Mouse (Mus musculus) midbrain, embryonic 10.5 days (tissue): Measurements from ENCODE around the gene Hjurp. TPM values are rescaled to one million over a fixed set of nuclear protein-coding genes. Genes with fewer than 3 reads are reported as not detected.

Experiments used
- DNase-seq: peaks from one replicate; pipeline ENCODE4 v3.0.0-alpha.2; 2017; ENCODE audit warnings: low spot score
- H3K27ac ChIP-seq: fragments of 300-500 bp; sonication (generic); replicated peaks from 2 replicates; pipeline ENCODE4 v1.5.1; 2016; ENCODE audit warnings: mild to moderate bottlenecking
- H3K27me3 ChIP-seq: fragments of 300-500 bp; sonication (generic); 2 replicates; pipeline ENCODE4 v1.6.1; 2016; ENCODE audit warnings: low read depth, mild to moderate bottlenecking; ENCODE audit not compliant: poor library complexity, severe bottlenecking
- H3K36me3 ChIP-seq: fragments of 300-500 bp; sonication (generic); 2 replicates; pipeline ENCODE4 v1.6.1; 2016; ENCODE audit warnings: mild to moderate bottlenecking, moderate library complexity
- H3K4me1 ChIP-seq: fragments of 300-500 bp; sonication (generic); 2 replicates; pipeline ENCODE4 v1.6.1; 2016
- H3K4me3 ChIP-seq: fragments of 300-500 bp; sonication (generic); 2 replicates; pipeline ENCODE4 v1.5.1; 2016; ENCODE audit warnings: mild to moderate bottlenecking, moderate library complexity
- H3K9me3 ChIP-seq: fragments of 300-500 bp; sonication (generic); replicated peaks from 2 replicates; pipeline ENCODE4 v1.6.1; 2016; ENCODE audit warnings: mild to moderate bottlenecking
- WGBS: fragments of 180-500 bp; shearing (Covaris S2); methylation state at CpG from one replicate; pipeline ENCODE4 v1.1.7; 2016; 5-methylcytosine and 5-hydroxymethylcytosine counted together
- polyA plus RNA-seq: library from polyadenylated mRNA; unstranded; fragments of >200 nt; fragmentation: Nextera tagmentation; extraction: Ambion mirVana; gene quantifications from 2 replicates; pipeline ENCODE4 v1.2.1, GENCODE M21; 2016

Gene Hjurp
- polyA plus RNA-seq = 213 and 222 TPM in 2 replicates

GRCm38 (mm10) chr1:88277098-88277817 lies at the start of gene Hjurp, which contains the start of gene Trpm8:
Gene Hjurp, minus strand, starts transcription at chr1:88277633.
Gene Trpm8, plus strand, starts transcription at chr1:88277661.
- Histone ChIP-seq H3K9me3 (peaks cover 50% of the 10 kb centered on the region), H3K4me1 (peaks cover 20% of the 10 kb centered on the region), H3K36me3 (peaks cover 38% of the 10 kb centered on the region), H3K27ac (peak within 1 kb of the TSS; percentile 90), H3K27me3 (no peaks in the 10 kb centered on the region), H3K4me3 (peak within 1 kb of the TSS; percentile 57)
- WGBS = 1% methylated on average over 50 of the region's 50 CpGs
- peak; percentile 100 for DNase-seq

DNA sequence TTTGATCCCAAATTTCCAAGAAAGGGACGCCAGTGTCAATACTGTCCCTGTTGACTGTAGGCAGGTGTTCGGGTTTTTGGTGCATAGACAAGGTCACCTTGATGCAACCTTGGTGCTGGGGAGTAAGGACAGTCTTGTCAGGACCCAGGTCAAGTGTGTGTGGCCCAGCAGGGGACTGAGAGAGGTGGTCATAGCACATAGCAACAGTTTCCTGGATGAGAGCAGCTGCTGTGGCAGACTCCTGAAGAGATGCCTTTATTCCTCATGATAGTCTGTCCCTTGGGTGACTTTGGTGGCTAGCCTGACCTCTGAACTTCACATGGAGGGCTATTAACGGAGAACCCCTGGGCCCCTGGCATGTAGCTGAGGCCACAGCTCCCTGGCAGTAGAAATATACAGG lies 45.7 kb upstream of the Hjurp start:
- Histone ChIP-seq H3K36me3 (no peaks in the 10 kb centered on the region), H3K4me1 (no peaks in the 10 kb centered on the region), H3K9me3 (no peaks in the 10 kb centered on the region), H3K4me3 (no peak overlapping the region), H3K27ac (no peak overlapping the region), H3K27me3 (no peaks in the 10 kb centered on the region)
- WGBS = 88% methylated on average over 3 of the region's 3 CpGs
- DNase-seq = no peak

DNA sequence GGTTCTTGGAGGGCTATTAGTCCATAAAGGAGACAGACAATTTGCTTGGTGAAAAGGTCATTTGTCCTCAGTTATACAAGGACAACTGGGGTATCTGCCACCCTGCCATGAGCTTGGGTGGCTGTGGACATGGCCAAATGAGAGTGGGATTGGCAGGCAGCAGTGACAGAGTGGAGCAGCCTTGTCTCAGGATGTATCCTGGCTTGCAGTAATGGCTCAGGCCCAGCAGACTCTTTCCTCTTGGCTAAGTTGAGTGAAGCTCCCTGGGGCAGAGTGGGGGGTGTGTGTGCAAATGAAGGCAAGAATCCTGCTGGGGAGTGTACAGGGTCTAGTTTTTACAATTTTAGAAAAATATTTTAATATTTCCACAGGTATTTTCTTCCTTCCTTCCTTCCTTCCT lies 44.7 kb upstream of the Hjurp start:
- H3K36me3 ChIP-seq = no peaks in the 10 kb centered on the region
- no peak overlapping the region for H3K4me3 ChIP-seq
- no peak overlapping the region for H3K27ac ChIP-seq
- DNase-seq = no peak
- no peaks in the 10 kb centered on the region for H3K27me3 ChIP-seq
- H3K9me3 ChIP-seq = no peaks in the 10 kb centered on the region
- H3K4me1 ChIP-seq = no peaks in the 10 kb centered on the region

- Histone ChIP-seq H3K9me3 (no peaks in the 10 kb centered on the region), H3K4me3 (no peak overlapping the region), H3K36me3 (no peaks in the 10 kb centered on the region), H3K4me1 (no peaks in the 10 kb centered on the region), H3K27me3 (no peaks in the 10 kb centered on the region), H3K27ac (no peak overlapping the region)
- no peak for DNase-seq
- 83% methylated on average over 7 of the region's 7 CpGs for WGBS
These were observed 43.5 kb upstream of the Hjurp start for GRCm38 (mm10) chr1:88320821-88321395.

- Histone ChIP-seq H3K27me3 (no peaks in the 10 kb centered on the region), H3K9me3 (no peaks in the 10 kb centered on the region), H3K4me3 (no peak overlapping the region), H3K27ac (no peak overlapping the region), H3K4me1 (0 out of 2 replicates have a peak, but pooled peaks cover 2% of the 10 kb centered on the region), H3K36me3 (no peaks in the 10 kb centered on the region)
- DNase-seq = peak; percentile 56
- WGBS = 76% methylated on average over 6 of the region's 6 CpGs
These were observed 41.2 kb upstream of the Hjurp start for GRCm38 (mm10) chr1:88318531-88319060.

DNA sequence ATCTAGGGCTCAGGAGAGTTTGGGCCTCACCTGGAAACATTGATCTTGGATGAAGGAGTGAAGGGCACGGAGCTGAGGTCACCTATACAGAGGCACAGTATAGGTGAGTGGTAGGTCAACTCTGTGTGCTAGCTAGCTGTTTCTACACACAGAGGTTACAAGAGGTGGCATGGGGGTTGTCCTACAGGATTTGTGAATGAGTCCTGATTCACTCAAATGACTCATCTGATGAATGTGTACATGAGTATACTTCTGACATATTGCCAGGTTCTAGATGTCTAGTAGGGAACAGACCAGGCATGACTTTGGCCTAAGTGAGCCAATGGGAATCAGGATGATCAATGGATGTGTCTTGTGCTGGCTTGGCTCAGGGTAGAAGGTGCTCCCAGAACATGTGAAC lies 39.8 kb upstream of the Hjurp start:
- Histone ChIP-seq H3K36me3 (no peaks in the 10 kb centered on the region), H3K9me3 (no peaks in the 10 kb centered on the region), H3K4me1 (0 out of 2 replicates have a peak, but pooled peaks cover 2% of the 10 kb centered on the region), H3K4me3 (no peak overlapping the region), H3K27ac (no peak overlapping the region), H3K27me3 (no peaks in the 10 kb centered on the region)
- WGBS = 93% methylated on average over 1 of the region's 1 CpGs
- no peak for DNase-seq

DNA sequence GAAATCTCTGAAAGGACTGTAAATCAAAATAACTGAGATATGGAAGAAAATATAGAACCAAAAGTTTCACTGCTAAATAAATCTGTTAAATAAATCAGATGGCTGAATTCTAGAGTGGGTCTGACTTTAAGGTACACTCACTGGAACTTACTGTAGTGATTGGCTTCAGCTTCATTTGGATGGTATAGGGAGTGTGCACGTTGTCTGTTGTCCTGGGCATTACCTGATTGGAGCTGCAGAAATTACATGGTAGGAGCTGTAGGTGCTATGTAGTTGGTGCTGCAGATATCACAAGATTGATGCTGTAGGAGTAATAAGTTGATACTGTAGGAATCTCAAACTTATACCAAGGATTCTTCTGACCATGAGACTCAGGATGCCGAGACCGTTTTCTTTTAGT lies 32.9 kb upstream of the Hjurp start:
- Histone ChIP-seq H3K27me3 (no peaks in the 10 kb centered on the region), H3K4me3 (no peak overlapping the region), H3K4me1 (0 out of 2 replicates have a peak, but pooled peaks cover 2% of the 10 kb centered on the region), H3K36me3 (no peaks in the 10 kb centered on the region), H3K27ac (no peak overlapping the region), H3K9me3 (peaks cover 53% of the 10 kb centered on the region)
- WGBS = 72% methylated on average over 3 of the region's 3 CpGs
- no peak for DNase-seq

DNA sequence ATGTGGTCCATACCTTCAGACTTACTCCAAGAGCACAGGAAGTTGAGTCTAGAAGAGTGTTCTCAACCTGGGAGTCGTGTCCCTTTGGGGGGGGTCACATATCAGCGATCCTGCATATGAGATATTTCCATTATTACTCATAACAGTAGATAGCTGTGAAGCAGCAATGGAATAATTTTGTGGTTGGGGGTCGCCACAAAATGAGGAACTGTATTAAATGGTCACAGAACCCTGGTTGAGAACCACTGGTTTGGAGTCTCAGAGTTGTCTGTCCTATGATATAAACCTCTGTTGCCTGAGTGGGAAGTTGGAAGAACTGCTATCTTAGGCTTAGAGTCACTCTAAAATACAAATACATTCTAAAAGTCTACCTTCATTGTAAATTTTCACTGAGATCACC lies 32.5 kb upstream of the Hjurp start:
- H3K4me1 ChIP-seq = 0 out of 2 replicates have a peak, but pooled peaks cover 2% of the 10 kb centered on the region
- no peaks in the 10 kb centered on the region for H3K27me3 ChIP-seq
- H3K9me3 ChIP-seq = peaks cover 58% of the 10 kb centered on the region
- H3K27ac ChIP-seq = no peak overlapping the region
- DNase-seq = no peak
- H3K36me3 ChIP-seq = no peaks in the 10 kb centered on the region
- WGBS = 54% methylated on average over 3 of the region's 3 CpGs
- no peak overlapping the region for H3K4me3 ChIP-seq

GRCm38 (mm10) chr1:88309020-88309419 lies 31.6 kb upstream of the Hjurp start:
- H3K9me3 ChIP-seq = peaks cover 66% of the 10 kb centered on the region
- 0 out of 2 replicates have a peak, but pooled peaks cover 2% of the 10 kb centered on the region for H3K4me1 ChIP-seq
- DNase-seq = no peak
- no peak overlapping the region for H3K27ac ChIP-seq
- H3K27me3 ChIP-seq = no peaks in the 10 kb centered on the region
- WGBS = 49% methylated on average over 2 of the region's 2 CpGs
- H3K4me3 ChIP-seq = no peak overlapping the region
- H3K36me3 ChIP-seq = no peaks in the 10 kb centered on the region

DNA sequence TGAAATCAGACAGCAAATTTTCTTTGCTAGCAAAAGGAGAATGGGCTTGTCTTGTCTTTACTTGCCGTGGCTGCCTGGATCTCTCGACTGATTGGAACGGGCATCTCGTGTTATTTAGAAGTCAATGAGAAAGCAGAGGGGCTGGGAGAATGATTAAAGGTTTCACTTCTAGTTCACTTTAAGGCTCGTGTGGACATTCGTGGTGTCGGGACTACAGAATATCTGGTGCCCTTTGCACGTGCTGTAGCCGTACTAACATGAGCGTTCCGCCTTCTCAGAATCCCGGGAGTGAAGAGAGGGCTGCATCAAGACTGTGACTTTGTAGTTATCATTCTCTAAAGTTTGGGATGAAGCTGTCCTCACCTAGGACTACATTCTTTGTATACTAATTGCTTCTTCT lies 29.7 kb upstream of the Hjurp start:
- WGBS = 66% methylated on average over 12 of the region's 12 CpGs
- peaks cover 83% of the 10 kb centered on the region for H3K9me3 ChIP-seq
- no peaks in the 10 kb centered on the region for H3K27me3 ChIP-seq
- no peak for DNase-seq
- no peaks in the 10 kb centered on the region for H3K4me1 ChIP-seq
- no peak overlapping the region for H3K27ac ChIP-seq
- no peak overlapping the region for H3K4me3 ChIP-seq
- H3K36me3 ChIP-seq = no peaks in the 10 kb centered on the region

DNA sequence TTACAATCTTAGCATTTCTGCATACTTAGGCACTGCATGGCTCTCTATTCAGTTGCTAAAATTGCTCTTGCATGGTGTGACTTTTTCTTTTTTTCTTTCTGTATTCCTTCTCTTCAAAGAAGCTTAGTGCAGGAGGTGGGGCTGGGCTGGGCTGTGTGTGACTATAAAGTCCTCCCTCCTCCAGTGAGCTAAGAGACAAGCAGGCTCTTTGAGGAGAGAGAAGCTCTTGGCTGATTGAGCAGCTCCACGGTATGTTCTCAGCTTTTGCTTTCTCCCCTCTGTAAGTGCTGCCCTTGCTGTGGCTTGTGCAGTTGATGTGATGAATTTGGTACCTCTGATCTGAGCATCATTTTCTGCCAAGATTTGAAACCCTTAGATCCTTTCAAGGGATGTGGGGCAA lies 29.1 kb upstream of the Hjurp start:
- Histone ChIP-seq H3K4me3 (no peak overlapping the region), H3K4me1 (no peaks in the 10 kb centered on the region), H3K36me3 (no peaks in the 10 kb centered on the region), H3K27ac (no peak overlapping the region), H3K9me3 (peaks cover 89% of the 10 kb centered on the region), H3K27me3 (no peaks in the 10 kb centered on the region)
- 62% methylated on average over 1 of the region's 1 CpGs for WGBS
- DNase-seq = no peak

DNA sequence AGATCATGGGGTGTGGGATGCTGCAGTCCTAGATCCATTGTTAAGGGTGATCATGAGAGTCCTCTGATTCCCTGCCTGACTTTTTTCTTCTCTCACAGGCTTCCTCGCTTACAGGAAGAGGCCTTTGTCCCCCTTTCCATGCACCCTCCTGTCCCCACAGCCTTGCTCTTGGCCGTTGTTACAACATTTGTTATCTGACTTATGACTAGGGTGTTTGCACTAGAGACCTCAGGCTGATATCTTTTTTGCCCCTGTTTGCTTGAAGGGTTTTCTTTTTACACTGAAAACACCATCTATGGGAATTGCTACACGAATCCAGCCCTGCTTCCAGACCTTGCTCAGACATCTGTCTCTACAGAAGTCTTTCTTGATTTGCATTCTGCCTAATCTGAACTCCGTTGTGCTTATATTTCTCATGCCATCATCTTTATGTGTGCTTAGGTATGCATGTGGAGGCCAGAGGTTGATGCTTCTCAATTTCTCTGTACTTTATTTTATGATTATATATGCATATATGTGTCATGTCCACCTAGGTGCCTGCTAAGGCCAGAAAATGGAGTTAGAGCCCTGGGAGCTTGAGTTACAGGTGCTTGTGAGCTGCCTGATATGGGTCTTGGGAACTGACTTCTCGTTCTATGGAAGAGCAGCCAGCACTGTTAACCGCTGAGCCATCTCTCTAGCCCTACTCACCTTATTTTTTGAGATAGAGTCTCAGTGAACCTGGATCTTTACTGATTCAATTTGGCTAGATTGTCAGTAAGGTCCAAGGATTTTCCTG lies 27.8 kb upstream of the Hjurp start:
- no peak for DNase-seq
- no peak overlapping the region for H3K4me3 ChIP-seq
- WGBS = 54% methylated on average over 6 of the region's 6 CpGs
- no peaks in the 10 kb centered on the region for H3K27me3 ChIP-seq
- peaks cover 98% of the 10 kb centered on the region for H3K9me3 ChIP-seq
- H3K36me3 ChIP-seq = no peaks in the 10 kb centered on the region
- no peak overlapping the region for H3K27ac ChIP-seq
- no peaks in the 10 kb centered on the region for H3K4me1 ChIP-seq
